Mouse (Mus musculus): Measurements from ENCODE around the gene Dcst2. TPM values are rescaled to one million over a fixed set of nuclear protein-coding genes. Genes with fewer than 3 reads are reported as not detected.

Gene Dcst2
- polyA plus RNA-seq, 1 experiment from 2014 or later, result 0.42 TPM

Other genes with a start within 250 kb of the Dcst2 start
- gene Pklr, start 225.8 kb upstream of the Dcst2 start, polyA plus RNA-seq (2014; fragmentation: Nextera tagmentation; extraction: Ambion mirVana), result 2.8 and 3.3 TPM in 2 replicates
- 1.4 and 1.9 TPM in 2 replicates for gene Hcn3, start 201.8 kb upstream of the Dcst2 start, polyA plus RNA-seq (2014; fragmentation: Nextera tagmentation; extraction: Ambion mirVana)
- 32.7 and 35.1 TPM in 2 replicates for gene Clk2, start 197.2 kb upstream of the Dcst2 start, polyA plus RNA-seq (2014; fragmentation: Nextera tagmentation; extraction: Ambion mirVana)
- 92.9 and 95.1 TPM in 2 replicates for gene Scamp3, start 184.5 kb upstream of the Dcst2 start, polyA plus RNA-seq (2014; fragmentation: Nextera tagmentation; extraction: Ambion mirVana)
- gene Fam189b, start 178.8 kb upstream of the Dcst2 start, polyA plus RNA-seq (2014; fragmentation: Nextera tagmentation; extraction: Ambion mirVana), result 28.3 and 28.7 TPM in 2 replicates
- gene Gba, start 159.0 kb upstream of the Dcst2 start, polyA plus RNA-seq (2014; fragmentation: Nextera tagmentation; extraction: Ambion mirVana), result 37.0 and 37.4 TPM in 2 replicates
- 24.2 and 26.4 TPM in 2 replicates for gene Thbs3, start 146.8 kb upstream of the Dcst2 start, polyA plus RNA-seq (2014; fragmentation: Nextera tagmentation; extraction: Ambion mirVana)
- gene Mtx1, start 134.9 kb upstream of the Dcst2 start, polyA plus RNA-seq (2014; fragmentation: Nextera tagmentation; extraction: Ambion mirVana), result 182 and 196 TPM in 2 replicates
- 56.3 and 58.2 TPM in 2 replicates for gene Muc1, start 132.9 kb upstream of the Dcst2 start, polyA plus RNA-seq (2014; fragmentation: Nextera tagmentation; extraction: Ambion mirVana)
- gene Krtcap2, start 116.0 kb upstream of the Dcst2 start, polyA plus RNA-seq (2014; fragmentation: Nextera tagmentation; extraction: Ambion mirVana), result 297 and 314 TPM in 2 replicates
- gene Trim46, start 115.7 kb upstream of the Dcst2 start, polyA plus RNA-seq (2014; fragmentation: Nextera tagmentation; extraction: Ambion mirVana), result 4.9 and 5.1 TPM in 2 replicates
- 144 and 186 TPM in 2 replicates for gene Dpm3, start 102.6 kb upstream of the Dcst2 start, polyA plus RNA-seq (2014; fragmentation: Nextera tagmentation; extraction: Ambion mirVana)
- gene Slc50a1, start 91.4 kb upstream of the Dcst2 start, polyA plus RNA-seq (2014; fragmentation: Nextera tagmentation; extraction: Ambion mirVana), result 86.5 TPM in 2 replicates
- 39.3 and 45.0 TPM in 2 replicates for gene Efna1, start 80.8 kb upstream of the Dcst2 start, polyA plus RNA-seq (2014; fragmentation: Nextera tagmentation; extraction: Ambion mirVana)
- 10.9 and 11.6 TPM in 2 replicates for gene Efna3, start 39.0 kb upstream of the Dcst2 start, polyA plus RNA-seq (2014; fragmentation: Nextera tagmentation; extraction: Ambion mirVana)
- 24.0 and 25.3 TPM in 2 replicates for gene Efna4, start 23.9 kb upstream of the Dcst2 start, polyA plus RNA-seq (2014; fragmentation: Nextera tagmentation; extraction: Ambion mirVana)
- gene Adam15, start 12.0 kb upstream of the Dcst2 start, polyA plus RNA-seq (2014; fragmentation: Nextera tagmentation; extraction: Ambion mirVana), result 27.9 and 28.5 TPM in 2 replicates
- gene Dcst1, start 3.3 kb downstream of the Dcst2 start, polyA plus RNA-seq (2014; fragmentation: Nextera tagmentation; extraction: Ambion mirVana), result 0.11 and 0.55 TPM in 2 replicates
- gene Zbtb7b, start 32.8 kb downstream of the Dcst2 start, polyA plus RNA-seq (2014; fragmentation: Nextera tagmentation; extraction: Ambion mirVana), result 4.5 and 5.7 TPM in 2 replicates
- gene Lenep, start 40.8 kb downstream of the Dcst2 start, polyA plus RNA-seq (2014; fragmentation: Nextera tagmentation; extraction: Ambion mirVana), result 0.55 TPM in 1 of 2 replicates, not detected in the other
- gene Flad1, start 49.9 kb downstream of the Dcst2 start, polyA plus RNA-seq (2014; fragmentation: Nextera tagmentation; extraction: Ambion mirVana), result 22.3 and 24.5 TPM in 2 replicates
- gene Cks1b, start 56.4 kb downstream of the Dcst2 start, polyA plus RNA-seq (2014; fragmentation: Nextera tagmentation; extraction: Ambion mirVana), result 470 and 503 TPM in 2 replicates
- 68.7 and 73.2 TPM in 2 replicates for gene Shc1, start 56.5 kb downstream of the Dcst2 start, polyA plus RNA-seq (2014; fragmentation: Nextera tagmentation; extraction: Ambion mirVana)
- 39.7 and 49.2 TPM in 2 replicates for gene Pygo2, start 68.2 kb downstream of the Dcst2 start, polyA plus RNA-seq (2014; fragmentation: Nextera tagmentation; extraction: Ambion mirVana)
- gene Pbxip1, start 74.7 kb downstream of the Dcst2 start, polyA plus RNA-seq (2014; fragmentation: Nextera tagmentation; extraction: Ambion mirVana), result 21.7 and 25.3 TPM in 2 replicates
- 50.4 and 50.5 TPM in 2 replicates for gene Pmvk, start 92.6 kb downstream of the Dcst2 start, polyA plus RNA-seq (2014; fragmentation: Nextera tagmentation; extraction: Ambion mirVana)
- 4.4 and 6.0 TPM in 2 replicates for gene Kcnn3, start 158.2 kb downstream of the Dcst2 start, polyA plus RNA-seq (2014; fragmentation: Nextera tagmentation; extraction: Ambion mirVana)